Mouse (Mus musculus) megakaryocyte, adult 5-6 weeks (primary cell): Measurements from ENCODE around the gene Cyth1. TPM values are rescaled to one million over a fixed set of nuclear protein-coding genes. Genes with fewer than 3 reads are reported as not detected.
A peak's percentile ranks its signal among the peaks of the same experiment; 100 is the strongest.

ENCODE experiments used
- ATAC-seq: 2 replicates; pipeline ENCODE4 v1.8.0; 2016; ENCODE audit warnings: mild to moderate bottlenecking, inconsistent platforms; ENCODE audit not compliant: poor library complexity, severe bottlenecking
- total RNA-seq, 2 experiments: library from RNA; stranded (forward) in 1 of 2; stranded (reverse) in 1 of 2; fragments of 153-499, 151-499 nt in 1 of 2; fragments of 221-1000, 200-1000 nt in 1 of 2; gene quantifications; 2 replicates each; pipeline versions ENCODE4 v1.2.3 to v1.2.4; 2015 to 2017

Cyth1 gene
- total RNA-seq, 2 experiments from 2014 or later = 21.9 to 84.3 TPM

- ATAC-seq = no peak
Observed at GRCm38 (mm10) chr11:118201833-118202409, 46.5 kb downstream of the Cyth1 start.

DNA sequence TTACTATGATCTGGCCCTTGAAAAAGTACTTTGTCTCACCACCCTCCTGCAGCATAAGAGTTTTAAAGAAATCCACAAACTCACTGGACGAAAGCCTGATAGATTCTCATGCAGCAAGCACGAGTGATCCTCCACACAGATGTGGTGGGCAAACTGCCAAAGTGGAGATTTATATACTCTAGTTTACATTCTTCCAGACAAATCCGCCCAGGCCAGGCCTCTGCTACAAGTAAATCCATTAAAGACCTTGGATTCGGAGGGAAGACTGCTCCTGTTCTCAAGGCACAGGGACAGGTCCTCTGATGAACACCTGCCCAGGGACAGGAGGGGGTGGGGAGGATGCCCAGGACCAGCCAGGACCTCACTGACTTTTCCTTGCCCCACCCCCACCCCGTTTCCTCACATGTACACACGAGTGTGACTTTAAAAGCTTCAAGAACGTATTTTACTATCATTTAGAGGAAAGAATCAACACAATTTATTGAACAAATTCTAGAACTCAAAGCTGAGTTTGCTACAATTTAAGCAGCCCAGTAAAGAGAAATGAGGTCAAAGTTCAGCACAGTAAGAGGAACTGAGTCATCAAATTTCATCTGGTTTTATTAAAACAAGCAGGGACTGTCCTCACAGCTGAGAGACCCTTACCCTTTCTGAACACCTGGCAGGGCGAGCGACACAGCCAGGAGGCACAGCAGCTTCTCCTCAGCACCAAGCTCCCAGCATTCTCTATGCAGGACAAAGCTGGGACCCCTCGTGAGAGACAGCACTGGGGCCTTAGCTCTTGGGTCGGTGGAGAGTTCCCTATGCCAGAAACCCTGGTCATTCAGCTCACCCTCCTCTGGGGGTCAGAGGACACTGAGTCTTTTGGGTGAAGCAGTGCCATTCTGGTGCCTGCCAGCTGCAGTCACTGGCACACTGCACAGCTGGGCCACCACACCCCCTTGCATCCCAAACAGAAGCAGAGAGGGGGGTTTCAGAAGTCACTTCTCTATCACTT, 47.3 kb downstream of the Cyth1 start:
- 0 out of 2 replicates have a peak, but pooled peaks have one; percentile 9 for ATAC-seq

DNA sequence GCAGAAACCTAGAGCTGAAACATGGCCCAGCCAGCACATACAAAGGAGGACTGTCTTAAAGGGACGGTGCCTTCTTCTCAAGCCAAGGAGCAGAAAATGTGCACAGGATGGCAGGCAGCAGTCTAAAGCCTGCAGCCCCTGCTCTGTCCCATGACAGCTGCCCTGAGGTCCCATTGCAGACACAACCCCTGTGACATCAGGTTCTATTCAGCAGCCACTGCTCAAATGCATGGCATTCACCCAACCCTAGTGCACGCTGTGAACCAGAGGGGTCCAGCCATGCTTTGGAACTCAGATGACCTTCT, 50.1 kb downstream of the Cyth1 start:
- ATAC-seq = no peak

GRCm38 (mm10) chr11:118197508-118198295, 50.7 kb downstream of the Cyth1 start:
- ATAC-seq = no peak

DNA sequence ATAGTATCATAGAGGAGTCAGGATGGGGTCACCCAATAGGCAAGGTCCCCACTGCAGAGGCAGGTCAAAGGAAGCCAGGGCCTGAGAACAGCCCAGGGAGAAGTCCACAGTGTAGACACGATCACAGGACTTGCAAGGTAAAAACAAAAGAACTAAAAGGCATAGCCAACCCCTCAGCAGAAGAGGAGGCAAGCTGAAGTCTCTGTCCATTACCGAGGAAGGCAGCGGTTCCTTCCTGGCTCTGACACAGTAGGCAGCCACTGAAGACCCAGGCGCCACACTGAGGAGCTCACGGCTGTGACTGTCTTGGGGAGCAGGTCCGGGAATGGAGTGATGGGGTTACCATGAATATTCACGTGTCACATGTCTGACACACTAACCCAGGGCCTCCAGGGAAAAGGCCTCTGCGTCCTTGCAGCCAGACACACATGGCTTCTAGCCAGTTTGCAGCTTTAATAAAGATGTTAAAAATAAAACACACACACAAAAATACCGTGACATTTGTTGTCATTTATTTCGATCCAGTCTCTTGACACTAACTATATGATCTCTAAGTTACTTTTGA, 51.5 kb downstream of the Cyth1 start:
- ATAC-seq = no peak

GRCm38 (mm10) chr11:118193390-118194147, 54.8 kb downstream of the Cyth1 start:
- ATAC-seq = no peak

DNA sequence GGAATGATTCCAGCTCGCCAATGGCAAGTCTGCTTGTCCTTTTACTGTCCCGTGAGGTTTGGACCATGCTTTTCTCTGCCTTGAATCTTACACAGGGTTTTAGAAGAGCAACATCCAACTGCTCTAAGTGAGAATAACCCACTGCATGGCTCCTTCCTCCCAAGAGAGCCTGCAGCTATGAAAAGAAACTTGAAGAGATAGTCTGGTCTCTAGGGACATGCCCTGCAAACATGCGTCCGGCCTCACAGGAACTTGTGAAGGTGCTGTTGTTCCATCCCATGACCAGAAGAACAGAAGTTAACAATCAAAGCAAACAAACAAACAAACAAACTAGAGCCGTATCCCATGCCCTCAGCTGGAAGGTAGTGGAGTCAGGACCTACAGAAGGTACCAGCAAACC, 55.4 kb downstream of the Cyth1 start:
- ATAC-seq = no peak

DNA sequence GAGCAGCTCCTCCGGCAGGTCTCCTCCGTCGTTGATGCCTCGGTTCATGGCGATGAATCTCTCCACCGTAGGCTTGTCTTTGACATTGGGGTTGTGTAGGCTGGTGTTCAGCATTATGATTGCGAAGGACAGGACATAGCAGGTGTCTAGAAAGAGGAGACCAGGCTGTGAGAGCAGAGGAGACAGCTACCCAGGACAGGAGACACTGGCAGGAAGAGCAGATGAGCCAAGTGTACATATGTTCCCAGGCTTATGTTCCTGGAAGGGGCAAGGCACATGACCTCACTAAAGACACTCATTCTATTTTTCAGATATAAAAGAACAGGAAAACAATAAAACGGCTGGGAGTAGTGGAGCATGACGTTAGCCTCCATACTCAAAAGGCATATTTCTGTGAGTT, 65.6 kb downstream of the Cyth1 start:
- ATAC-seq = no peak

DNA sequence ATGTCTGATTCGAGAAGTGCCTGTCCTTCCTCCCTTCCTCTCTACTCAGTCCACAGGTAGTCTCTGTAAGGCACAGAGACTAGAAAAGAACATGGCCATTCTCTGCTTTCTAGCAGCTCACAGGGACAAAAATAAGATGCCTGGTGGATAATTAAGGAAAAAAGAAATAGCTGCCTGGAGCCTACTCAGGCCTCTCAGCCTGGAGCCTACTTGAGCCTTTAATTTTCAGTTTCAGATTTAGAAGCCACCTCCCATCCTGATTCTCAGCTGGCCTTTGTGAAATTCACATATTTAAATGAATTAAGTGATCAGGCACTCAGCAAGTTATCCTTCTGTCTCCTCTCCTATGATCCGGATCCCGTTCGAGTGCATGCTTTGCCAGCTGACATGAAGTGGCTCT, 66.0 kb downstream of the Cyth1 start:
- no peak for ATAC-seq

- ATAC-seq = peak; percentile 54
Observed at GRCm38 (mm10) chr11:118180199-118180598, 68.2 kb downstream of the Cyth1 start.

DNA sequence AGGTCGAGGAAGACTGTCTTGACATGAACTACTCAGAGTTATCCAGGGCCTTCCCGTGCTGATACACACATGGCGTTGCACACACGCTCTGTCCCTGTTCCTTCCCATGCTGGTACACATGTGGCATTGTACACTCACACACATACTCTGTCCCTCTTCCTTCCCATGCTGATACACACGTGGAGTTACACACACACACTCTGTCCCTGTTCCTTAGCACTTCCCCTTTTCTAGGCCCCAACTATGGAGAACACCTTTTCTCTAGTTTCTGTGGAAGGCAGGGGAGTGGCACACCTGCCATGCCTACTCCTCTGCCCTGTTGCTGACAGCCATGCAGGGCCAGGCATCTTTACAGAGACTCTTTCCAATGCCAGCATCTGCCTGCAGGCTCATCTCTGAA, 70.2 kb downstream of the Cyth1 start:
- ATAC-seq = peak; percentile 57

DNA sequence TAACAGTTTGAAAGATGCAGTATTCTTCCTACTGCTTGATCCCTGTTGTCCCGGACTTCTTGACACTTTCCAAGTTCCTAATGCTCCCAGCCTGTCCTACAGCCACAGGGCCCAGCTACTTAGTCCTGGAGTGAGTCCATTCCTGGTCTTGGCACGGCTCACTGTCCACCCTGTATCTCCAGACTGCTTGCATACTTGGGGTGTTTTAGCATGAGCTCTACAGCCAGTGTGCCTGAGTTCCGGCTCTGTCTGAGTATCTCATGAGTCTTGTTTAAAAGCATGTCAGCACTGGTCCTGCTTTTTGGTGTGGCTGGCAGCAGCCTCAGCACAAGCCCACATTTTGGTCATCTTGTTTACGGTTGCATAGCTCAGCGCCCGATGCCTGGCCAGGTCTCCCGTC, 73.6 kb downstream of the Cyth1 start:
- ATAC-seq = no peak

GRCm38 (mm10) chr11:118172768-118173167, 75.6 kb downstream of the Cyth1 start:
- no peak for ATAC-seq

- ATAC-seq = no peak
Observed at GRCm38 (mm10) chr11:118170333-118170732, 78.1 kb downstream of the Cyth1 start.

GRCm38 (mm10) chr11:118168714-118169113, 79.7 kb downstream of the Cyth1 start:
- ATAC-seq = no peak

DNA sequence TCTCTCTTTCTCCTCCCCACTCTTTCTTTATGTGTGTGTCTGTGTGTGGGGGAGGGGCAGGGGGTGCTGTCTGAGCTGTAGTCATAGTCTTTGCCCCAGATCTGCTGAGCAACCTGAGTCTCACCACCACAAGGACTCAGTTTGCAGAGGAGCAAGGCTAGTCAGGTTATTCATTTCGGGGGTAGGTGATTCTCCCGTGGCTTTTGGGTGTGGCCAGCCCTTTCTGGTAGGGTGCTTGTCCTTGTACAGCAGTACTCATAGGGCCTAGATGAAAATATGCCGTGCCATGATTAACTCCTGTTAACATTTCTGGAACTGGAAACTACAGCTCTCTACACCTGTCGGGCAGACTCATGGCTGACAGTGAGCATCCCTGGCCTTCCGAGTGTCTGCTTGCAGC, 81.8 kb downstream of the Cyth1 start:
- ATAC-seq = no peak

- ATAC-seq = no peak
Observed at GRCm38 (mm10) chr11:118165681-118166080, 82.7 kb downstream of the Cyth1 start.

DNA sequence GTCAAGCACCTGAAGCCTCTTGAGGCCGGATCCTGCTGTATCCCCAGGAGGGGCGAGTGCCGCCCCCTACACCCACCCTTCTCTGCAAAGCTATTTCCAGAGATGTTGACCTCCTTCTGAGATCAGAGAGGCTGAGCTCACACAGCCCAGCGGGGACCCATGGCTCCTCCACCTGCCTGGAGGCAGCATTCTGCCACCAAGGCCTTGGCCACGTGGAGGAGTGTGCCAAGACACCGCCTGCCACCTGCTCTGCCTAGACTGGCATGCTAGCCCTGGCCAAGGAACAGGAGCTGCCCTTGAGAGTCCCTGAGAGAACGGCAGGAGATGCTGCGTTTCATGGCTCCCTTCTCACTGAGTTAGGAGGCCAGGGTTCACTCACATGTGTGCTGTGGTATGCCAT, 83.8 kb downstream of the Cyth1 start:
- no peak for ATAC-seq

GRCm38 (mm10) chr11:118162245-118162644, 86.1 kb downstream of the Cyth1 start:
- no peak for ATAC-seq

GRCm38 (mm10) chr11:118161240-118161639, 87.2 kb downstream of the Cyth1 start:
- no peak for ATAC-seq
